Mouse (Mus musculus) Patski (cell line): Measurements from ENCODE around the gene Adcy10. TPM values are rescaled to one million over a fixed set of nuclear protein-coding genes. Genes with fewer than 3 reads are reported as not detected.

Experiments used
- ATAC-seq: fragments of 100-300 bp; one replicate; pipeline ENCODE4 v1.8.0; 2021
- CTCF ChIA-PET: fragments of 350-600 bp; sonication (Branson Sonifier 250); formaldehyde crosslinking; loops from one replicate; lab custom pipeline; 2022; ENCODE audit warnings: inconsistent platforms; lab: Charles Lee
- POLR2A ChIA-PET: fragments of 350-600 bp; sonication (Branson Sonifier 250); formaldehyde crosslinking; loops from one replicate; lab custom pipeline; 2022; ENCODE audit warnings: antibody characterized with exemption, inconsistent platforms; lab: Charles Lee
- DNase-seq: peaks from one replicate; pipeline ENCODE4 v3.0.0-alpha.2; 2011; ENCODE audit warnings: low read depth, low spot score
- H3K27me3 ChIP-seq: fragments of 371-371 bp; one replicate; pipeline ENCODE4 v1.5.1; 2021
- CTCF ChIP-seq: fragments of 100-300 bp; IDR thresholded peaks from one replicate; pipeline ENCODE4 v1.5.1; 2021
- in situ Hi-C: fragments of 300-500 bp; cut with MboI; formaldehyde crosslinking; loops from 3 replicates; pipeline ENCODE4 v1.11.1; 2018; ENCODE audit warnings: low pct_unique_long_range_greater_than_20kb, mixed read lengths
- polyA plus RNA-seq: library from polyadenylated mRNA; unstranded; gene quantifications from one replicate; pipeline ENCODE4 v1.2.3, GENCODE M21; 2021

The Adcy10 gene
- polyA plus RNA-seq, 1 experiment from 2014 or later: 0.15 TPM

DNA sequence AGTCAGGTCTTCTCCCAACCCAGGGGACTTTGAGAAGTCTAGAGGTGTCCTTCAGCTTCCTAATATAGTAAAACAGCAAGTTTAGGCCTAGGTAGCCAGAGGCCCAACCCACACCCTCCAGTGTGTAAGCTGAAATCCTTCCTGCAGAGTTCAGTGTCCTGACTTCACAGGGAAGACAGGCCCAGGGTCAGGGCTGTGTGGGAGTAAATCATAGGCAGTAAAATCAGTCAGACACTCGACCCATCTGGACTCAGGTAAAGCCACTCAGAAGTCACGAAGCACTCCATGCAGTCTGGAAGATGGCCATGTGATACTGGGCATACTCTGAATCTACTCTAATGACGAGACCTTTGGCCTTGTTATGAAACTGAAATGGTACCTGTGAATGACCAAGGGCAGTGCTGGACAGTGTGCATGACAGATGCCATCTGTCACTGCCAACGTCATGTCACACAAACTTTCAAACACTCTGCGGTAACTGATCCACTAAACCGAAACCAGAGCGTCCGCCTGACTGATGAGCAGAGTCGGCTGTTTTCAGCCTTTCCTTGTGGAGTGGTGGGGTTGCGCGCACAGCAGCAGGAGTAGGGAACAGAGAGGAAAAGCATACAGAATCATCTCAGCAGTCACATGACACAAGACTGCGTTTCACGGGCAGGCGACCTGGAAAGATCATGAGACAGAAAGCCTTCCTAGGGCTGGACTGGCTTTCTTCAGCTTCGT, 109.9 kb downstream of the Adcy10 start:
- no peak for TF ChIP-seq CTCF
- in situ Hi-C loops: no loop called here
- ATAC-seq (no peak), DNase-seq (no peak)
- no peaks in the 10 kb centered on the region for H3K27me3 ChIP-seq
- POLR2A ChIA-PET: no interaction called here
- CTCF ChIA-PET: interaction anchor here (1.2 kb wide), 1 partner anchor 10 kb away, joined by 3 read pairs; no protein-coding TSS in a partner anchor

DNA sequence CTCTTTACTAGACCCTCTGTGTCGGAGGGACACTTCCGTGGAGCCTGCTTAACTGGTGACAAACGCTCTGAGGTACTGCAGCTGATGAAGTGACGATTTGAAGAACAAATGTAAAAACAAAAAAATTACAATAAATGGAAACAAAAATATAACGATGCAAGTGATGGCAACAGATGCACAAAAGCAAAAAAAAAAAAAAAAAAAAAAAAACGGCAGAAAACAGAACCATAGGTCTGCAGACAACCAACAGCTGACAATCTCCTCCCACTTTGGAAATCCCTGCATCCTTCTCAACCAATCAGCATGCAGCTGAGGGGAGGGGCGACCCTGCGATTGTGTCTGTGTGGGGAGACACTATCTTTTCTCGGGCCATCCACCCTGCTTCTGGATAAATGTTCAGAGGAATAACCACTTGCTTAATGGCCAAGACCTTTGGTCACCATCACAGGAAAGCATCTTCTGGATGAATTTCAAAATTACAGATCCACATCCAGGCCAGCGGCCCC, 116.8 kb downstream of the Adcy10 start:
- CTCF ChIA-PET: no interaction called here
- in situ Hi-C loops: no loop called here
- no peaks in the 10 kb centered on the region for H3K27me3 ChIP-seq
- TF ChIP-seq CTCF: no peak
- POLR2A ChIA-PET: interaction anchor here (1.0 kb wide), 1 partner anchor 11 kb away, joined by 3 read pairs; no protein-coding TSS in a partner anchor
- no peak for ATAC-seq
- no peak for DNase-seq

DNA sequence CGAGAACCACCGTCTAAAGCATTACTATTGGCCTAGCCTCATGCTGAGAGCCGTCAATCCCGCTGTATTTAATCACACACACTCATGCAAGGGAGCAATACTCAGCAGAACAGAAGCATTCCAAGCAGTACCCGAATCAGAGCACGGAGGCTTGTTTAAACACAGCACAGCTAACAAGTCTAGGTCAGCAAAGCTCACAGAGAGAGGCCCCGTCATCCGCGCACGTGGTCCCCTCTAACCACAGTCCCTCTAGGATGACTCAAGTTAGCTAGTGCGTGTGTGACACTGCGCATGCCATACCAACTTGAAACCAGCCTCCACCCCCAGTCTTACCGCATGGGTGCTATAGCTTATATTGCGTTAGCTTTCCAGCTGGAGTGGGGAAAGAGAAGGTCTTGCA, 118.2 kb downstream of the Adcy10 start:
- H3K27me3 ChIP-seq: no peaks in the 10 kb centered on the region
- ATAC-seq: no peak
- POLR2A ChIA-PET: no interaction called here
- DNase-seq: no peak
- CTCF ChIA-PET: no interaction called here
- in situ Hi-C loops: no loop called here
- no peak for TF ChIP-seq CTCF

DNA sequence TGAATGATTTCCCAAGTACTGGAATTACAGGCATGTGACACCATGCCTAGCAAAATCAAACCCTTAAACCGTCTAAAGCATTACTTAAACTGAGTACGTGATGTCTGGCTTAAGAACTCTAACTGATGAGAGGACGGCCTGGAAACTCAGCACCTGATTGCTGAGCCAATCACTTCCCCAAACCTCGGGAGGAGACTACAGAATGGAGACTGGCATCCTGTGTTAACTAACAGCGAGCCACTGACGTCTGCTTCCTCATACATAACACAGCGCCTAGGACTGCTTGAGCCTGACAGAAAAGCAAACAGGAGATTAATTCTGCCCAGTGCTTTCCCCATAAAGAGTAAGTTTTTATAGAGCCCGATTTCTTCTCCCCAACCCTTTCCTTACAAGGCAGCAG, 119.2 kb downstream of the Adcy10 start:
- POLR2A ChIA-PET: no interaction called here
- in situ Hi-C loops: no loop called here
- DNase-seq: no peak
- H3K27me3 ChIP-seq: no peaks in the 10 kb centered on the region
- CTCF ChIA-PET: no interaction called here
- no peak for TF ChIP-seq CTCF
- ATAC-seq: no peak

DNA sequence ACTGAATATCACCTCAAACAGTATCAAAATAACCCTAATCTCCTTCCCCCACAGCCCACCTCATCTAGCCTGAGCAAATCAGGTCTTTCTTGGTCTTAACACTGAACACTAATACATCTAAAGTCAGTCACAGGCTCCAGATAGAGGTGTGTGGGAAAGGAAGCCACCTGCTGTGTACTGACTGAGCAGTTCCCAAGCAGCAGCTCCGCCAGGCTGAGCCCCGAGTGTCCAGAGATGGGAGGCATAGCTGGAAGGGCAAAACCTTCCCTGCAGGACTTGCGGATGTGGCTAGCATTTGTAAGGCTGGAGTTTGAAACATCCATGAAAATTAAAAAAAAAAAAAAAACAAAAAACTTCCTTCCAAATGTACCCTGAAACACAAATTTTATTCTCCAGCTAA, 120.1 kb downstream of the Adcy10 start:
- ATAC-seq (no peak), DNase-seq (no peak)
- no peak for TF ChIP-seq CTCF
- ChIA-PET POLR2A (no interaction called here), CTCF (no interaction called here)
- no peaks in the 10 kb centered on the region for H3K27me3 ChIP-seq
- in situ Hi-C loops: no loop called here

DNA sequence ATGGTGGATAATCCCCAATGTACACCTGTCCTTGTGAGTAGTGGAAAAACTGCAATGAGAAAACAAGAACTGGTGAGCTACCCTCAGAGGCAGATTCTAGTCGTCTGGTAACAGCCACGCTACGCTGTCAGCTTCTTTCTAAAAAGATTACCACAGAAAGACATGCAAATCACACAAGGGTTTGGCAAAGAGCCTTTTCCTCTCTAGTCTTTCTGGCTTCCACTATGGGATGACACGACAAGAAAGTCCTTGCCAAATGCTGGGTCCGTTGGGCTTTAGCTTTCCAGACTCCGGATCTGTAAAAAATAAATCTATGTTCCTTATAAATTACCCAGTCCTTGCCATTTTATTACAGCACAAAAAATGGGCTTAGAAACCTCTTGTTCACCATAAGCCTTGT, 120.8 kb downstream of the Adcy10 start:
- ATAC-seq (no peak), DNase-seq (no peak)
- ChIA-PET POLR2A (no interaction called here), CTCF (no interaction called here)
- no peaks in the 10 kb centered on the region for H3K27me3 ChIP-seq
- TF ChIP-seq CTCF: no peak
- in situ Hi-C loops: no loop called here

DNA sequence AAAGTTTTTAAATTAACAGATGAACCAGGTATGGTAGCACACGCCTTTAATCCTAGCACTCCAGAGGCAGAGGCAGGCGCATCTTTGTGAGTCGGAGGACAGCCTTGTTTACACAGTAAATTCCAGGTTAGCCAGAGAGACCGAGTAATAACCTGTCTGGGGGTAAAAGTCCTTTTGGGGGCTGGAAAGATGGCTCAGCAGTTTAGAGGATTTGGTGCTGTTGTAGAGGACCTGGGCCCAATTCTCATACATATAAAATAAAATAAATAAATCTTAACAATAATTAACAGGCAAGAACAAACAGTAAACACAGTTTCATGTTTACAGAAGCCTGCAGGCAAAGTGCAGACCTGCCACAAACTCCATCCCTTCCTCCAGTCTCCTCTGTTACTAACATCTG, 123.9 kb downstream of the Adcy10 start:
- ATAC-seq: no peak
- POLR2A ChIA-PET: no interaction called here
- CTCF ChIA-PET: no interaction called here
- TF ChIP-seq CTCF: no peak
- no peak for DNase-seq
- H3K27me3 ChIP-seq: no peaks in the 10 kb centered on the region
- in situ Hi-C loops: no loop called here

DNA sequence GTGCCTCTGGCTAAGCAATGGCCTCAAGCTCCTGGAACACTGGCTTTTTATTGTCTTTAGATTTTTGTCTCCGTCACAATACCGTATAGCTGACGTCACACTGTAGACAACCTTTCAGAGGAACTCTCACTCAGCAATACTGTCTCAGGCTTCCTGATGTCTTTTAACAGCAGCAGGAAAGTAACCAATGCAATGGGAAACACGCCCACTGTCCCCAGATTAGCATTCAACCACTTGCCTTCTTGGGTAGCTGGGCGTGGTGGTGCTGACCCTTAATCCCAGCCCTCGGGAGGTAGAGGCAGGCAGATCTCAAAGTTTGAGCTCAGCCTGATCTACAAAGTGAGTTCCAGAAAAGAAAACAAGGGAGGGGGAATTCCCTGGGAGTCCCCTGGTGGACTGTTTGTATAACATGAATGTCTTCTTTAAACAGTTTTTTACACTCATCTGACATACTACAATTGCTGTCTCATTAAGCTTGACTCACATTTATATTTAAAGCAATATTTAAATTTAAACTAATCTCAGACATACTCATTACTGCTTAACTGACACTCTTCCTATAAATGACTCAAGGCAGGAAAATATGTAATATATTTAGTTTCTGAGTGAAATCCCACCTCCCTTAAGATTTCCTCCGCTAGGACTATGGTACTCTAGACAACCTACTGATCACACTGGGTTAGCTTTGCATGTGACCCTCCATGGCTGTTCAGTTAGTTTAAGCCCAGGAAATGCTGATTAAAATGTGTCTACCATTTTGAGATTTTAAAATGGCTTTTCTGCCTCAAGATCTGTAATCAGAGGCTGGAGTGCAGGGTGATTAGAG, 124.7 kb downstream of the Adcy10 start:
- no peaks in the 10 kb centered on the region for H3K27me3 ChIP-seq
- ATAC-seq: no peak
- ChIA-PET POLR2A (no interaction called here), CTCF (interaction anchor here (1.4 to 2.1 kb wide), 2 partner anchors 25 to 31 kb away, joined by 5 to 6 read pairs; no protein-coding TSS in a partner anchor)
- in situ Hi-C loops: no loop called here
- no peak for TF ChIP-seq CTCF
- no peak for DNase-seq

DNA sequence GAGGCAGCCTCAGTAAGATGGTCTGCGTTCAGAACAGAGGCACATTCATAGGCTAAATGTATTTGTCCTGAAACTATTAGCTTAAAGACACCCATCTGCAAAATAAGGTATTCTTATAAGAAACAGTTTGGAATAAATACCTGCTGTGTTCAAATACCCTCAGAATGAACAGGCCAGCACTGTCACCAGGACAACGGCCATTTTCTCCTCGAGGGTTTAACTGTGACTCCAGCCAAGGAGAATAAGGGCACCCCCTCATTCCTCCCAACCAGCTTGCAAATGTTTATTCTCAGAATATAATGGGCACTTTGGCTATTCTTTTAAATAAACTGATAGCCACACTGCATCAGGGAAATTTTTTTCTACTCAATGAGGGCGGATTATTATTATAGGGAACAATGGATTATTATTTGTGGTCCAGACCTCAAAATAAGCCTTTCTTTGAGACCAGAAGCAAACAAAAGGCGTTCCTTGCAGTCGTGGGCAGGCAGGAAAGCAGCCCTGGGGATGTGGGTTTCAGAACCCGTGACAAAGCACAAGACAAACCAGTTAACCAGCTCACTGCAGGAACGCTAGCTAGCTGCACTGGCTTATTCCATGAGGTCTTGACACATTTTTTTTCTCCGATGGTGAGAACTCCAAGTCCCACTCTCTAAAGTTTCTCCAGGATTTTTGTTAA, 125.5 kb downstream of the Adcy10 start:
- ATAC-seq (no peak), DNase-seq (no peak)
- ChIA-PET POLR2A (no interaction called here), CTCF (interaction anchor here (1.4 to 2.1 kb wide), 2 partner anchors 26 to 31 kb away, joined by 5 to 6 read pairs; no protein-coding TSS in a partner anchor)
- in situ Hi-C loops: no loop called here
- no peak for TF ChIP-seq CTCF
- no peaks in the 10 kb centered on the region for H3K27me3 ChIP-seq

DNA sequence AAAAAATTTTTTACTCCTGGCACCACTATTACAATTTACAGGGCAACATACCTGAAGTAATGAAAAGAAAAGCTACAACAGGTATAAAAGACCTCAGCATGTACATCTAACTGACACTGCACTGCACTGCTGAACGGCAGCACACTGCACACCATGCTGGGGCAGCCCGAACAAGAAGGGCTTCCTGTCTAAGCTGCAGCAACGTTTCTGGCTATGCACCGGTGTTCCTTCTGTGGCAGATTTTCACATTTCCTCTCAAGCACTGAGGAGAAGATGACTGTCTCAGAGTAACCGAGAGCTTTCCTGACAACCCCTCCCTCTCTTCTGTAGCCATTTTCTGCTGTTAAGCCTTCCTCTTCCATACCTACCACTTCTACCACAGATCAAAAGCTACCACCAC, 127.7 kb downstream of the Adcy10 start:
- POLR2A ChIA-PET: interaction anchor here (1.4 kb wide), 1 partner anchor 11 kb away, joined by 3 read pairs; no protein-coding TSS in a partner anchor
- ATAC-seq: no peak
- no peaks in the 10 kb centered on the region for H3K27me3 ChIP-seq
- DNase-seq: no peak
- in situ Hi-C loops: no loop called here
- no peak for TF ChIP-seq CTCF
- CTCF ChIA-PET: no interaction called here
